Mouse (Mus musculus) kidney, embryonic 14.5 days (tissue): ENCODE measurements around the gene Rnf11. TPM values are rescaled to one million over a fixed set of nuclear protein-coding genes. Genes with fewer than 3 reads are reported as not detected.

Experiments
- ATAC-seq: fragments of 200-750 bp; cut with Nextera tagmentation; 2 replicates; pipeline ENCODE4 v1.8.0; 2017; ENCODE audit warnings: moderate number of reproducible peaks, mild to moderate bottlenecking, moderate TSS enrichment, moderate library complexity; ENCODE audit not compliant: low FRiP score, low TSS enrichment
- H3K27ac ChIP-seq: fragments of 300-500 bp; sonication (generic); 2 replicates; pipeline ENCODE4 v1.5.1; 2014; ENCODE audit warnings: low read depth, mild to moderate bottlenecking, low read length, moderate library complexity, mixed read lengths
- H3K27me3 ChIP-seq: fragments of 300-500 bp; sonication (generic); 2 replicates; pipeline ENCODE4 v1.6.1; 2014; ENCODE audit warnings: mild to moderate bottlenecking, low read length; ENCODE audit not compliant: control insufficient read depth, insufficient read depth
- H3K36me3 ChIP-seq: fragments of 300-500 bp; sonication (generic); 2 replicates; pipeline ENCODE4 v1.6.1; 2014; ENCODE audit warnings: low read length, mixed read lengths; ENCODE audit not compliant: control insufficient read depth, insufficient read depth
- H3K4me1 ChIP-seq: fragments of 300-500 bp; sonication (generic); 2 replicates; pipeline ENCODE4 v1.6.1; 2014; ENCODE audit warnings: low read length, mixed read lengths; ENCODE audit not compliant: control insufficient read depth, insufficient read depth
- H3K4me2 ChIP-seq: fragments of 300-500 bp; sonication (generic); replicated peaks from 2 replicates; pipeline ENCODE4 v1.6.1; 2014; ENCODE audit warnings: low read depth, mild to moderate bottlenecking, low read length
- H3K4me3 ChIP-seq: fragments of 300-500 bp; sonication (generic); 2 replicates; pipeline ENCODE4 v1.5.1; 2014; ENCODE audit warnings: mild to moderate bottlenecking, low read length
- H3K9ac ChIP-seq: fragments of 300-500 bp; sonication (generic); 2 replicates; pipeline ENCODE4 v1.6.1; 2014; ENCODE audit warnings: low read depth, mild to moderate bottlenecking, low read length, moderate library complexity
- H3K9me3 ChIP-seq: fragments of 300-500 bp; sonication (generic); 2 replicates; pipeline ENCODE4 v1.6.1; 2016; ENCODE audit warnings: low read length; ENCODE audit not compliant: control insufficient read depth
- WGBS: fragments of 180-500 bp; shearing (Covaris S2); extraction: QIAGEN DNeasy Blood & Tissue Kit; methylation state at CpG from one replicate; pipeline ENCODE4 v1.1.7; 2014; 5-methylcytosine and 5-hydroxymethylcytosine counted together
- polyA plus RNA-seq: library from polyadenylated mRNA; unstranded; fragments of >200 nt; fragmentation: Nextera tagmentation; extraction: Ambion mirVana; gene quantifications from 2 replicates; pipeline ENCODE4 v1.2.1, GENCODE M21; 2014

Gene Rnf11
- polyA plus RNA-seq, 1 experiment from 2014 or later, result 44.8 TPM

GRCm38 (mm10) chr4:109477454-109477853 is 7.1 kb downstream of the Rnf11 start:
- H3K4me3 ChIP-seq, result no peak overlapping the region
- 88% methylated on average over 3 of the region's 3 CpGs for WGBS
- no peaks in the 10 kb centered on the region for H3K9me3 ChIP-seq
- no peaks in the 10 kb centered on the region for H3K27me3 ChIP-seq
- H3K27ac ChIP-seq, result no peak overlapping the region
- H3K4me2 ChIP-seq, result no peak overlapping the region
- peaks cover 6% of the 10 kb centered on the region; the same call in 1 of the 2 replicates for H3K4me1 ChIP-seq
- H3K9ac ChIP-seq, result no peak overlapping the region
- H3K36me3 ChIP-seq, result 0 out of 2 replicates have a peak, but pooled peaks cover 2% of the 10 kb centered on the region
- no peak for ATAC-seq

GRCm38 (mm10) chr4:109476554-109477014 is 7.9 kb downstream of the Rnf11 start:
- H3K36me3 ChIP-seq, result 0 out of 2 replicates have a peak, but pooled peaks cover 5% of the 10 kb centered on the region
- WGBS, result under 1% methylated on average over 19 of the region's 39 CpGs
- H3K4me3 ChIP-seq, result peak overlapping the region; percentile 76
- ATAC-seq, result peak; percentile 100
- H3K27ac ChIP-seq, result peak overlapping the region; percentile 90
- peaks cover 6% of the 10 kb centered on the region; the same call in 1 of the 2 replicates for H3K4me1 ChIP-seq
- peak overlapping the region; percentile 88 for H3K9ac ChIP-seq
- H3K9me3 ChIP-seq, result no peaks in the 10 kb centered on the region
- H3K4me2 ChIP-seq, result peak overlapping the region; percentile 57
- no peaks in the 10 kb centered on the region for H3K27me3 ChIP-seq

DNA sequence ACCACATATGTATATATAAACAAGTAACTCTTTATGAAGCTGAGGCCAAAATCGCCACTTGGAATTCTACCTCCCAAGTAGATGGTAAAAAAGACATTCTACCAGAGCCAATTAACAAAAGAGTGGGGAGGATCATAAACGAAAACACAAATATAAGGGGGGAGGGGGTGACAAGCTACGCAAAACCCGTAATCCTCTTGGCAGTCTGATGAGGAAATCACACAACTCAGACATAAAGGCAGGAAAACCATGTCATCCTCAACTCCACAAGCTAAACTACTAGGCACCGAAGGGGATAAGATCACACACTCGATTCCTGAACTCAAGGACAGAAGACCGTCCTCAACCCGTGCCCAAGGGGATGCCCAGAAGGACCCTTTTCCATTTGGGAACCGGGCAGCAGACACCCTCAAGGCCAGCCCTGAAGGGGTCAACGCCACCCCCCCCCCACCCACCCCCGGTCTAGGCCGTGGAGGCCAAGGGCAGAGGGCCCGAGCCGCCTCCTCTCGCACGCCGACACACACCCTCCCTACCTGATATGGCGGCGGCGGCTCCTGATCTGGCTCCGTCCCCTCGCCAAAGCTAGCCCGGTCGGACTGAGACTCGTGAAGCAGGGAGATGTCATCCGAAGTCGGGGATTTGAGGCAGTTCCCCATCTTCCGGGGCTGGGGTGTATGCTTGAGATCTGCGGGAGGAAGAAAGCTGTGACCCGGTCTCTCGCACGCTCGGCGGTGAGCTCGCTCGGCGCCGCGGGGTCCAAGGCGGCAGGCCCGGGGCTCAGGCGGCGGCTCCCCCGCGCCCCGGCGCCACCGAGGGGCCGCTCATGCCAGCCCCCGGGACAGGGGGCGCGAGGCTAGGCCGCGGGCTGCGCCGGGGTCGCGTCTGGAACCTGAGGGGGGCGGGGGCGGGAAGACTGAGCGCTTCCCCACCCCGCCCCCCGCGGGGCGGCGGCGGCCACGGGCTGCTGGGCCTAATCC is 8.7 kb downstream of the Rnf11 start:
- Histone ChIP-seq H3K4me3 (peak overlapping the region; percentile 76), H3K27ac (peak overlapping the region; percentile 90), H3K4me1 (peaks cover 6% of the 10 kb centered on the region; the same call in 1 of the 2 replicates), H3K36me3 (0 out of 2 replicates have a peak, but pooled peaks cover 5% of the 10 kb centered on the region), H3K9me3 (no peaks in the 10 kb centered on the region), H3K27me3 (no peaks in the 10 kb centered on the region), H3K9ac (peak overlapping the region; percentile 88), H3K4me2 (peak overlapping the region; percentile 57)
- WGBS, result under 1% methylated on average over 51 of the region's 68 CpGs
- peak; percentile 82 for ATAC-seq

GRCm38 (mm10) chr4:109475078-109475477 is 9.4 kb downstream of the Rnf11 start:
- Histone ChIP-seq H3K4me1 (peaks cover 6% of the 10 kb centered on the region; the same call in 1 of the 2 replicates), H3K4me3 (peak overlapping the region; percentile 76), H3K9me3 (no peaks in the 10 kb centered on the region), H3K9ac (peak overlapping the region; percentile 88; the same call in 1 of the 2 replicates), H3K27ac (no peak overlapping the region), H3K27me3 (no peaks in the 10 kb centered on the region), H3K36me3 (0 out of 2 replicates have a peak, but pooled peaks cover 5% of the 10 kb centered on the region), H3K4me2 (peak overlapping the region; percentile 57)
- no peak for ATAC-seq
- 59% methylated on average over 2 of the region's 2 CpGs for WGBS

DNA sequence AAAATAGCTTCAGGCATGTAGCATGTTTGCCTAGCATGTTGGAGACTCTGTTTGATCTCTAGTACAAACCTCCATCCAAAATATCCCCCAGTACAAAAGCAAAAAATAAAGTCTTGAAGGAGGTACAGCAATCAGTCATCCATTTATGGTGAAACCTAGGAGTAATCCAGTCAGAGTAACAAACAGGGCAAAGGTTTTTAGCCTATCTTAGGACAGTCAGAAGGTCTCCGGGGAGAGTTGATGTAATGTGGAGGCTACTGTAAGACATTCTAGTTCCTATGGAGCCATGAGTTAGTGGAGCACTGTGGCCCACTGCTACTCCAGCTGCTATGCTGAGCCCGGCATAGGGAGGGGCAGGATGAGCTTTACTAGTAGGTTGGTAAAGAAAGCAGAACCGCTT is 12.0 kb downstream of the Rnf11 start:
- H3K9me3 ChIP-seq, result no peaks in the 10 kb centered on the region
- no peak overlapping the region for H3K4me3 ChIP-seq
- no peak overlapping the region for H3K9ac ChIP-seq
- H3K27me3 ChIP-seq, result no peaks in the 10 kb centered on the region
- 93% methylated on average over 3 of the region's 3 CpGs for WGBS
- no peak overlapping the region for H3K4me2 ChIP-seq
- no peak overlapping the region for H3K27ac ChIP-seq
- peaks cover 6% of the 10 kb centered on the region; the same call in 1 of the 2 replicates for H3K4me1 ChIP-seq
- 0 out of 2 replicates have a peak, but pooled peaks cover 5% of the 10 kb centered on the region for H3K36me3 ChIP-seq
- no peak for ATAC-seq

GRCm38 (mm10) chr4:109471606-109472005 is 12.9 kb downstream of the Rnf11 start:
- H3K27me3 ChIP-seq, result no peaks in the 10 kb centered on the region
- H3K9me3 ChIP-seq, result no peaks in the 10 kb centered on the region
- H3K36me3 ChIP-seq, result 0 out of 2 replicates have a peak, but pooled peaks cover 5% of the 10 kb centered on the region
- H3K4me2 ChIP-seq, result no peak overlapping the region
- peaks cover 6% of the 10 kb centered on the region; the same call in 1 of the 2 replicates for H3K4me1 ChIP-seq
- H3K9ac ChIP-seq, result no peak overlapping the region
- no peak overlapping the region for H3K27ac ChIP-seq
- ATAC-seq, result no peak
- no peak overlapping the region for H3K4me3 ChIP-seq

DNA sequence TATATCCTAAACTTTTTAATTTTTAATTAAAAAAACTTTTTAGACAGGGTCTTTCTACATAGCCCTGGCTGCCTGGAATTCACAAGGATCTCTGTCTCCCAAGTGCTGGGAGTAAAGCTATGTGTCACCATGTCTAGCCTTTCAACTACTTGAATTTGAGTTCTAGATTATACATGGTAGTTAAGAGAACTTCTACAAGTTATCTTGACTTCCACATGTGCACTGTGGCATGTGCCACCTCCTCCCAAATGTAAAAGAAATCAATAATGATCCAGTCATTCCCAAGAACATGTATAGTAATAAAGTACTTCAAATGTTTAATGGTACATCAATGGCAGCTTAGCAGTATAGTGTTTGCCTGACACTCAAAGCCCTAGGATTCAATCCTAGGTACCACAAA is 16.8 kb downstream of the Rnf11 start:
- no peaks in the 10 kb centered on the region for H3K9me3 ChIP-seq
- ATAC-seq, result no peak
- no peak overlapping the region for H3K9ac ChIP-seq
- H3K36me3 ChIP-seq, result 0 out of 2 replicates have a peak, but pooled peaks cover 5% of the 10 kb centered on the region
- no peak overlapping the region for H3K27ac ChIP-seq
- H3K4me1 ChIP-seq, result no peaks in the 10 kb centered on the region
- H3K27me3 ChIP-seq, result no peaks in the 10 kb centered on the region
- H3K4me3 ChIP-seq, result no peak overlapping the region
- H3K4me2 ChIP-seq, result no peak overlapping the region

DNA sequence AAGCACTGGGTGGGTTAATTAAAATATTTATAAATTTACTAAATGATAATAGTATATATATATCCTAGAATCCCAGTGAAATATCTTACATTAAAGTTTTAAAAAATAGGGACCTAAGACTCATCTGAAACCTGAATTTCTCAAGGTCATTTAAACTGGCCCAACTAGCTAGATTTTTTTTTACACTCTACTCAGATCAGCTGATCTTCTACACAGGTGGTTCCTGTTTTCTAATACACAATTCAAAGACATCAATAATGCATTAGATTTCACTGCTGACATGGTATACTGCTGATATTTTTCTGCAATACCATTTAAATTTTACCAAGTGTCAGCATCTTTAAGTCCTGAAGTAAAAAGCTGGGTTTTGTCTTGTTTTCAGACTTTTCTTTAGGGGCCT is 20.6 kb downstream of the Rnf11 start:
- no peaks in the 10 kb centered on the region for H3K27me3 ChIP-seq

More for the DNA sequence above, 20.6 kb downstream of the Rnf11 start:
- no peaks in the 10 kb centered on the region for H3K36me3 ChIP-seq
- no peaks in the 10 kb centered on the region for H3K9me3 ChIP-seq
- no peak overlapping the region for H3K9ac ChIP-seq
- H3K4me2 ChIP-seq, result no peak overlapping the region
- H3K4me1 ChIP-seq, result peaks cover 11% of the 10 kb centered on the region; the same call in 1 of the 2 replicates
- ATAC-seq, result no peak
- no peak overlapping the region for H3K27ac ChIP-seq
- H3K4me3 ChIP-seq, result no peak overlapping the region
